Mouse (Mus musculus): ENCODE measurements around the gene P2rx1.

Gene P2rx1

GRCm38 (mm10) chr11:73024236-73024904, 25.5 kb downstream of the P2rx1 start:
- DNase-seq = peak; percentile 60

GRCm38 (mm10) chr11:73026961-73027360, 28.1 kb downstream of the P2rx1 start:
- DNase-seq = no peak

- DNase-seq = peak; percentile 85
Measured at GRCm38 (mm10) chr11:73030821-73031498, 32.1 kb downstream of the P2rx1 start.

- no peak for DNase-seq
Measured at GRCm38 (mm10) chr11:73031536-73031935, 32.6 kb downstream of the P2rx1 start.

- no peak for DNase-seq
Measured at GRCm38 (mm10) chr11:73036077-73036476, 37.2 kb downstream of the P2rx1 start.

- no peak for DNase-seq
Measured at GRCm38 (mm10) chr11:73036889-73037288, 38.0 kb downstream of the P2rx1 start.

- DNase-seq = no peak
Measured at GRCm38 (mm10) chr11:73037691-73038090, 38.8 kb downstream of the P2rx1 start.

- DNase-seq = peak; percentile 56
Measured at GRCm38 (mm10) chr11:73039102-73039799, 40.3 kb downstream of the P2rx1 start.

- no peak for DNase-seq
Measured at GRCm38 (mm10) chr11:73044229-73044755, 45.4 kb downstream of the P2rx1 start.

- no peak for DNase-seq
Measured at GRCm38 (mm10) chr11:73044789-73045188, 45.9 kb downstream of the P2rx1 start.

- DNase-seq = peak; percentile 97
Measured at GRCm38 (mm10) chr11:73047542-73047996, 48.7 kb downstream of the P2rx1 start, which contains the start of gene Ncbp3. TSS of gene Ncbp3 (plus strand) at chr11:73047783.

- peak; percentile 77 for DNase-seq
Measured at GRCm38 (mm10) chr11:73048030-73048876, 49.4 kb downstream of the P2rx1 start.

GRCm38 (mm10) chr11:73049335-73049734, 50.4 kb downstream of the P2rx1 start:
- DNase-seq = peak; percentile 85

GRCm38 (mm10) chr11:73052795-73053194, 53.9 kb downstream of the P2rx1 start:
- DNase-seq = no peak

- peak; percentile 19 for DNase-seq
Measured at GRCm38 (mm10) chr11:73057701-73058100, 58.8 kb downstream of the P2rx1 start.

- no peak for DNase-seq
Measured at GRCm38 (mm10) chr11:73059630-73060029, 60.7 kb downstream of the P2rx1 start.

GRCm38 (mm10) chr11:73061413-73061812, 62.5 kb downstream of the P2rx1 start:
- DNase-seq = no peak

Measured in liver (tissue).